Mouse (Mus musculus) frontal cortex, postnatal 25 days (tissue): ENCODE measurements around the gene Zmynd10.
A peak's percentile ranks its signal among the peaks of the same experiment; 100 is the strongest.

ENCODE experiments used
- DNase-seq, 2 experiments: peaks; one replicate each; pipeline ENCODE4 v3.0.0; 2022; ENCODE audit warnings: low spot score in 2 of 2

Gene Zmynd10

DNA sequence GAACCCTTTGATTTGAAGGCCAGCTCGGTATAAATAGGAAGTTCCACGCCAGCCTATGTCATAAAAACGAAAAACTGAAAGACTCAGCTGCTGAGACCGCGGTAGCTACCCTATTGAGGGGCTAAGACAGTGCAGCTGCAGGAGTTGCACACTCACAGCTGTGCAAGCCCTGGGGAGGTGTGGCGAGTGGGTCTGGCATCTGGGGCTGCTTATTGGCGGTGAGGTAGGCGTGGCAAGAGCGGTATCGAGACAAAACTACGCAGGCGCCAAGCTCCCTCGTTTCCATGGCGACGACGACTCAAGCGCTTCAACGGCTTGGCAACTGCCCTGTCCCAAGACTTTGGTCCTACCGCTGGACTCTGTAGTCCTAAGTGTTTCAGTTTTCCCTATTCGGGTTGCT is at the start of gene Zmynd10:
TSS of gene Zmynd10 (plus strand) at position 273 of the 400 bp plus-strand sequence.
- DNase-seq, result peak; percentile 70 to 75

- DNase-seq, result no peak
Observed at GRCm38 (mm10) chr9:107500708-107501286, 46.3 kb upstream of the Zmynd10 start.

GRCm38 (mm10) chr9:107502131-107502846 is 44.8 kb upstream of the Zmynd10 start:
- no peak for DNase-seq

DNA sequence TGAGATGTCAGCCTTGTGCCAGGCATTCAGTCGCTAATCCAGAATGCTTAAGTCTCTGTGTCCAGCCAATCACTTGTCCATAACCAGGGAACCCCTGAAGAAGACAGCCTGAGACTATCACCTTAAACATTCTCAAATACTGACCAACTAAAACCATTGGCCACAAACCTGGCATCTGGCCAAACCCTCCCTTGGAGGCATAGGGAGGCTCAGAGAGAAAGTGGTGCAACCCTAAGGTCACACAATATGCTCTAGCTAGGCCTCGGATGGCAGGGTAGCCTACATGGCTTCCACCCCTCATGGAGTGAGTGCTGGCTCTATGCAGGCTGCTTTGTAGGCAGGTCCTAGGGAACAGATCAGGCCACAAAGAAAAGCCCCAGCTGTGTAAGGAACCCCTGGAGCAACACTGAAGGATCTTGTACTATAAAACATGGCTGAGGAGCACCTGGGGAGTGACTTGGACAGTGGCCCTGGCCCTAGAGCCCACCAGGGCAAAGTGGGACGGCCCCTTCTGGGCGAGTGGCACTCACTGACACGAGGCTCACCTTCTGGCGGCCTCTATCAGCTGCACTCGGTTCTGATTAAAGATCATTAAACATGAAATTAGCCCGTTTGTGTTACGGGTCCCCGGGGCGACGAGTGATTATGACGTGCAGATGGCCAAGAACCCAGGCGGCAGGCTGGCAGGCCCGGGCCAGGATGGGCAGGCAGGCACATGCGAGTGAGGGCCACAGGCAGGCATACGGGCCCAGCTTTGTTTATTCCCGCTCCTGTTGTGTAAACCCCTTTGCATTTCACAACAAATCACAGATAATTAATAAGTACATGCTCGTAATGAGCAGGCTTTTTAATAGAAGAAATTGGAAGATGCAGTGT is 42.2 kb upstream of the Zmynd10 start:
- DNase-seq, result no peak

DNA sequence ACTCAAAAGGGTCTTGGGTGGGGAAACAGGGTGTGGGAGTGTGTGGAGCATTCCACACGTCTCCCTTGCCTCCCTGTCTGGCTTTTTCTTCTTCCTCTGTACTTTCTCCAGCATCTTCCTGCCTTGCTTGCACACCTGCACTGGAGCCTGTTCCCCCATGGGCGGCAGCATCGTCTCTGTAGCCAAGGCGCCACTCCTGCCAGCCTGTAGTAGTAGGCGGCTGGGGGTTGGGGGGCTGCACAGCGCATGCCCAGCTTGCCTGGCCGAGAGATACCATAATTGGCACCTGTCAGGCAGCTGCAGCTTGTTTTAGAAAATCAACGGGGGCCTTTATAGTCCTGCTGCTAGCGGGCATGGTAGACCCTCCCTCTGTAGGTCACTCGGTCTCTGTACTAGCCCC is 38.8 kb upstream of the Zmynd10 start:
- peak; percentile 36 to 41 for DNase-seq

GRCm38 (mm10) chr9:107510384-107511100 is 36.6 kb upstream of the Zmynd10 start:
- DNase-seq, result no peak

DNA sequence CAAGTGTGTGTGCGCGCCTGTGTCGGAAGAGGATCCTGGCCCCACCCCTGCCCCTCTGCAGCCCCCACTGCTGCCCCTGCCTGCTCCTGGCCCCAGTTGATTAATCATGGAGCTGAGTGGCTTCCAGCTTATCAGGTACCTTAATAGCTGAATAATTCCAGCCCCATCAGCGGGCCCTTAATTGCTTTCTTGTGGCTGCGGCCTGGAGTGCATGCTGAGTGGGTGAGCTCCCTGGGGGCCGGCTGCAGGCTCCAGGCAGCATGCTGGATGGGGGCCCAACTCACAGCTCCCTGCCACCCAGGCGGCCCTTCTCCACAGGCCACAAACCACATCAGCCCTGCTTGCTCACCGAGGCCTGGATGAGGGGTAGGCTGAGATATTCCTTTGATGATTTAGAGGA is 35.7 kb upstream of the Zmynd10 start:
- DNase-seq, result no peak

DNA sequence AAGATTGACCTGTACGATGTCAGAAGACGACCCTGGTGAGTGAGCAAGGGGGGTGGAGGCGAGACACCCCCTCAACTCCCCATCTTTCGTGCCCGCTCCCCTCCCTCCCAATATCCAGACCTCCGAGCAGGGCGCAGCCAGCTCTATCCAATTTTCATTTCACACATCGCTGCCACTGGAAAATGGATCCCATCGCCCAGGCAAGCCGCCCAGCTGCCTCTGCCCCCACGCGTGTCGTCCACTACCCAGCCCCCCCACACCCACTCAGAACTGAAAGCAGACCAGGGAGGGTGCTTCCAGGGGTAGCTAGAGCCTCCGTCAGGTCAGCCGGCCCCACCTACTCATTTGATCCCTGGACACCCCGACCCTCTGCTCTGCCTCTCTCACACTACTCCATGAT is 34.8 kb upstream of the Zmynd10 start:
- DNase-seq, result no peak

- peak; percentile 84 to 86 for DNase-seq
Observed at GRCm38 (mm10) chr9:107514303-107514955, 32.7 kb upstream of the Zmynd10 start.

DNA sequence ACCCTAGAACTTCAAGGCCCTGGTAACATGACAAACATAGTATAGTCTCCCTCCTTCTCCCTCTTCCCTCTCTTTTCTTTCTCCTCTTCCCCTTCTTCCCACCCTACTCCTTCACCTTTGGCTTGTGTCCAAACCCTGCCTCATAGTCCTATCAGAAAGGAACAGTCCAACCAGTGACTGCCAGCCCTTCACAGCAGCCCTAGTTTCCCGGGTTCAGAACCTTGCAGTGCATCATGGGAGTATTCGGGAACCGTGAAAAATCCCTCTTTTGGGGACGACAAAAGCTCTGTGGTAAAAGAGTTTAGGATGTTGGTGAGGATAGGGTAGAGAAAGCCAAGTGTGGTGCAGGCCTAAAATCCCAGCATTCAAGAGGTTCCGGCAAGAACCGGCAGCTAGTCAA is 26.8 kb upstream of the Zmynd10 start:
- DNase-seq, result no peak

DNA sequence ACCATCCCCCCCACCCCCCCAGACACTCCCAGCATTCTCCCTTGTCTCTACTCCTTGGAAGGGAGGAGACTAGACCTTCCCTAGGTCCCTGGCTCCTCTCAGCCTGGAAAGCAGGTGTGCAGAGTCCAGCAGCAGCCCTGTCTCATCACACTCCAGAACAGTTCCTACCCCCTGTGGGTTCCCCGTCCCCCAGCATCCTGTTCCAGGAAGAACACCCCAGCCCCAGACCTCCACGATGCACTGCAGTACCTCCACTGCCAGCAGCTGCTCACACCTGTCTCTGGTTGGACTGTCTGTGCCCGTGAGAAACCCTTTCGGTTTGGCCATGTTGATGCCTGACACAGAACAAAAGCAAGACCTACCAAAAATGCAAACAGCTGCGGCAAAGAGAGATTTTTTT is 25.9 kb upstream of the Zmynd10 start:
- no peak for DNase-seq

DNA sequence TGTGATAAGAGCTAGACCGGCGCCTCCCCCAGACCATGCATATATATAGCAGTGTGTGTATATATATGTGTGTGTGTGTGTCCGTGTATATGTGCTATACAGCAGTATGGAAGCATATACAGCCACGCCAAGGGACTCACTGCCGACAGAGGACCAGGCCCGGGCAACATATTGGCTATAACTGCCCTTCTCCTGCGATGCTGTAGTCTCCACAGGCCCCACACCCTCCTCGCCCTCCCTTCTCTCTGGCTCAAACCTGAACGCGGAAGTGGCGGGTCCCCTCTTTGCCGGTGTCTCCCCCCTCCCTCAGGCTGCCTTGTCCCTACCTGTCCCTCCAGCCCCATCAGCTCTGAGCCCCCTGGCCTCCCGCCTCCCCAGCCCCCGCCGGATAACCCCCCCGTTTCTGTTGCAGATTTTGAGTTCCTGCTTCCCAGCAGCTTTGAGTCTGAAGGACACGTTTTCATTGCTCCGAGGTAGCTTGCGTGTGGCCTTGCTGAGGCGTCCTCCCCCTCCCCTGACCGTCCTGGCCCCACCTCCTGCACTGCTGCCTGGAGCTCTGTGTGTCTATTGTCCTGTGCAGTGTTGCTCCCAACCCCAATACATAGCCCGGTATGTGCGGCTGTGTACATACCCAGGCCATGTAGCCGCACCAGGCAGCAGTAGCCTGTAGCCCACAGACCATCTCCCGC is 25.2 kb upstream of the Zmynd10 start:
- no peak for DNase-seq

DNA sequence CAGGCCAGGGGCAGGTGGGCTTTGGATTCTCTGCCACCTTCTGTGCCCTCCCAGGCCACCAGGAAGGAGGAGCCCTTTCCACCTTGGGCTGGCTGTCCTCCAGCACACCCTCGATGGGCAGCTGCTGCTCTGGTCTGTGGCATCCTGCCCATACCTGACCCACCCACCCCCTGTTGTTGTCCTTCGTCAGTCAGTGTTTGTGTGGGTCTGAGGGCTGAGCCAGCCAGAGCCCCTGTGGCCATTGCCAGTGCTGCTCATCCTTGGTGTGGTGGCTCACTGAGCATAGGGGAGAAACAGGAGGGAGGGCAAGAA is 24.7 kb upstream of the Zmynd10 start:
- DNase-seq, result no peak

DNA sequence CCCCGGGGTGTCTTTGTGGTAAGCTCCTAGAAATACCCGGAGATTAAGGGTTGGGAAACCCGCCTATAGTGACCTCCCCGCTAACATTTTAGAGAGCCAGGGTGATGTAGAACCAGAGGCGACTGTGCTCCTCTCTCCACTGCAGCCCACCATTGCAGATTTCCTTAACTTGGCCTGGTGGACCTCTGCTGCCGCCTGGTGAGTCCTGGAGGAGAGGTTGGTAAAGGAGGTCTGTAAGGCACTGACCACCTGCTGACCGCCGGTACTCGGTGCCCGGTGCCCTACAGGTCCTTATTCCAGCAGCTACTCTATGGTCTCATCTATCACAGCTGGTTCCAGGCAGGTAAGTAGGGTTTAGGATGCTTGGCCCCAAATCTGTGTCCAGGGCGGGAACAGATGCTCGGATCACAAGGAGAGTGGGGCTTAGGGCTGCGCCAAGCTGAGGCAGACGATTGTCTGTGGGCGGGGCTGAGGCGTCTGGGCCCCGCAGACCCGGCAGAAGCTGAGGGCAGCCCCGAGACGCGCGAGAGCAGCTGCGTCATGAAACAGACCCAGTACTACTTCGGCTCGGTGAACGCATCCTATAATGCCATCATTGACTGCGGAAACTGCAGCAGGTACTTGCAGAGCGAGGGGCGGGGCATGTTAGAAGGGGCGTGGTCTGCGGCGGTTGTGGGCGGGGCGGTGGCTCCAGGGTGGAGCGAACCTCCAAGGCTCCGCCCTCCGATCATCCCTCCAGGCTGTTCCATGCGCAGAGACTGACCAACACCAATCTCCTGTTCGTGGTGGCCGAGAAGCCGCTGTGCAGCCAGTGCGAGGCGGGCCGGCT is 20.7 kb upstream of the Zmynd10 start:
- peak; percentile 52 to 60 for DNase-seq

DNA sequence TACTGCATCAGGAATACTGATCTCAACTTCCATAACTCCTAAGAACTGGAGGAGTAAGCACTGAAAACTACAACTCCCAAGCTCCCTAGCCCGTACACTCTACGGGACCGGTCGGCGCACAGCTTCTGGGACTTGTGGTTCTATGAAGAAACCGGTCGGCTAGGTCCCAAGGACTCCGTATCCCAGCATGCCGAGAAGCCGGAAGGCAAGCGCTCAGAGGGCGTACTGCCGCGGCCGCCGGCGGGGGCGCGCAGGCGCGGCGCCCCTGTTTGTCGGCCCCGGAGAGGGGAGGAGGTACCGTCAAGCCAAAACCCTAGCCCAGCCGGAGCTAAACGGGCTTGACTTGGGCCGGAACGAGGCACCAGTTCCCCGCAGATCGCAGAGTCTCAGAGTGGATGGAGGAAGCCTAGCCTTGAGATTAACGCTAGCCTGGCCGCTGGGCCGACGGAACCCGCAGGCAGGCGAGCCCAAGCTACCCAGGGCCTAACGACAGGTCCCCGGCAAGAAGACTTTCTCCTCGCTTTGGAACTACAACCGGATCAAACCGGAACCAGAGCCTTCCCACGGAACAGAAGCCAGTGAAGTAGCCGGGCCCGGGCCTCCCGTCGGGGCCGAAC is 13.2 kb upstream of the Zmynd10 start, which contains the start of gene Tmem115:
TSS of gene Tmem115 (plus strand) at position 155 of the 617 bp plus-strand sequence.
- DNase-seq, result peak; percentile 80 to 84

- DNase-seq, result no peak
Observed at GRCm38 (mm10) chr9:107534408-107535202, 12.5 kb upstream of the Zmynd10 start.

GRCm38 (mm10) chr9:107538231-107538630 is 8.9 kb upstream of the Zmynd10 start:
- no peak for DNase-seq

GRCm38 (mm10) chr9:107538711-107539110 is 8.4 kb upstream of the Zmynd10 start:
- DNase-seq, result no peak

- no peak for DNase-seq
Observed at GRCm38 (mm10) chr9:107539940-107540339, 7.2 kb upstream of the Zmynd10 start.
